ENCODE assay signal across 13 mouse cellular contexts in the genomic region with DNA sequence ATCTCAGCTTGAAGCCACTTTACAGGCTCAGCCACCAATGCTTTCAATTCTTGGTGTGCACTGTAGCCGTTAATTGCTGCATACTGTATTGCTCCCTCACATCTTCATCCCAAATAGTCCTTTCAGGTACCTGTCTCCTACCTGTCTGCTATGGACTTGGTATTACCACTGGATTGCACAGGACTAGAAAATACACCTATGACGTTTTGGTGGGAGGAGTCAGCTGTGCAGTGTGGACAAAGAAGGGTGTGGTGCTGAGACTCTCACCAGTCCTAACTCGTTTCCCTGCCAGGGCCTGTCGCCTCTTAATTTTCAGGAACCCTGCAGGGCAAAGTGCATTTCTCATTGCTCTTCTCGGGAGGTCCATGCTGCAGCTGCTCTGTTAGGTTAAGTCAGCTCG. TPM values are rescaled to one million over a fixed set of nuclear protein-coding genes. Genes with fewer than 3 reads are reported as not detected.
DNase-seq lines count a peak whose midpoint lies in the region; ATAC-seq and TF ChIP-seq lines count a peak whose summit lies in the region.
"Had no signal": no experiment of that assay in that cellular context is flagged by ENCODE, and none has a peak within 500 bp of the region (broad histone marks: within the 10 kb centered on the region; RNA-seq: fewer than 3 reads in every experiment).

No protein-coding gene starts in this region.

- no peak overlapping the region for H3K27ac ChIP-seq in kidney, embryonic 16.5 days (ENCODE audit: low read length)
- peak overlapping the region; percentile 42; the same call in 1 of the 2 replicates for H3K27ac ChIP-seq in stomach, embryonic 16.5 days (ENCODE audit: low read length)
- no peak overlapping the region for H3K27ac ChIP-seq in layer of hippocampus, adult 2 months
- H3K27ac ChIP-seq in heart, embryonic 12.5 days (ENCODE audit: poor library complexity, severe bottlenecking) = no peak overlapping the region
- H3K27ac ChIP-seq: heart, embryonic 15.5 days had no signal

- H3K36me3 ChIP-seq in kidney, embryonic 16.5 days (ENCODE audit: insufficient read depth, low read length) = peaks cover 22% of the 10 kb centered on the region; the same call in 1 of the 2 replicates
- H3K36me3 ChIP-seq in stomach, embryonic 16.5 days (ENCODE audit: control insufficient read depth, insufficient read depth, low read length) = no peaks in the 10 kb centered on the region
- H3K36me3 ChIP-seq in heart, embryonic 12.5 days = peaks cover 22% of the 10 kb centered on the region

- no peaks in the 10 kb centered on the region for H3K27me3 ChIP-seq in kidney, embryonic 16.5 days (ENCODE audit: insufficient read depth, low read length)
- H3K27me3 ChIP-seq in stomach, embryonic 16.5 days (ENCODE audit: control insufficient read depth, insufficient read depth, low read length) = no peaks in the 10 kb centered on the region
- H3K27me3 ChIP-seq in heart, embryonic 12.5 days (replicated peaks) = no peaks in the 10 kb centered on the region
- H3K27me3 ChIP-seq: CH12.LX; heart, embryonic 15.5 days had no signal

- no peak overlapping the region for H3K4me2 ChIP-seq in kidney, embryonic 16.5 days (replicated peaks; ENCODE audit: low read depth, low read length)
- no peak overlapping the region for H3K4me2 ChIP-seq in stomach, embryonic 16.5 days (ENCODE audit: low read depth, low read length)
- no peak overlapping the region for H3K4me2 ChIP-seq in heart, embryonic 12.5 days
- H3K4me2 ChIP-seq: heart, embryonic 15.5 days had no signal

- TF ChIP-seq CTCF in layer of hippocampus, adult 2 months (conservative IDR thresholded peaks at IDR 0.05) = no peak

- H3K9ac ChIP-seq in kidney, embryonic 16.5 days (replicated peaks; ENCODE audit: low read length) = no peak overlapping the region
- no peak overlapping the region for H3K9ac ChIP-seq in stomach, embryonic 16.5 days (ENCODE audit: low read length)
- no peak overlapping the region for H3K9ac ChIP-seq in heart, embryonic 12.5 days
- H3K9ac ChIP-seq: heart, embryonic 15.5 days had no signal

- ATAC-seq in kidney, embryonic 16.5 days (ENCODE audit: low FRiP score, low TSS enrichment) = peak; percentile 51; the same call in 1 of the 2 replicates
- peak; percentile 87 for ATAC-seq in stomach, embryonic 16.5 days (ENCODE audit: insufficient read depth, low FRiP score)
- no peak for ATAC-seq in heart, embryonic 12.5 days (ENCODE audit: insufficient number of reproducible peaks, low FRiP score)

- H3K9me3 ChIP-seq in kidney, embryonic 16.5 days (ENCODE audit: low read length) = no peaks in the 10 kb centered on the region
- no peaks in the 10 kb centered on the region for H3K9me3 ChIP-seq in stomach, embryonic 16.5 days (replicated peaks; ENCODE audit: control insufficient read depth, low read length)
- no peaks in the 10 kb centered on the region for H3K9me3 ChIP-seq in heart, embryonic 12.5 days (replicated peaks)
- H3K9me3 ChIP-seq: heart, embryonic 15.5 days had no signal

- peaks cover 9% of the 10 kb centered on the region; the same call in 1 of the 2 replicates for H3K4me1 ChIP-seq in kidney, embryonic 16.5 days (ENCODE audit: insufficient read depth, low read length)
- H3K4me1 ChIP-seq in stomach, embryonic 16.5 days (ENCODE audit: control insufficient read depth, insufficient read depth, low read length) = peaks cover 3% of the 10 kb centered on the region; the same call in 1 of the 2 replicates
- peaks cover 19% of the 10 kb centered on the region for H3K4me1 ChIP-seq in heart, embryonic 12.5 days (replicated peaks)

- peak; percentile 27 for DNase-seq in lung, postnatal 10 days
- no peak for DNase-seq in lung, postnatal 14 days
- peak; percentile 11 for DNase-seq in forelimb bud, embryonic 11.5 days (ENCODE audit: low read depth, low spot score)
- DNase-seq in layer of hippocampus, adult 2 months (ENCODE audit: low spot score in 2 of 2) = no peak
- DNase-seq in layer of hippocampus, postnatal 25 days (ENCODE audit: extremely low spot score in 1 of 2, low spot score in 1 of 2) = no peak
- DNase-seq: thymus, adult 2 months had no signal

- 75% methylated on average over 6 of the region's 6 CpGs for WGBS in kidney, embryonic 16.5 days
- WGBS in stomach, embryonic 16.5 days = 63% methylated on average over 6 of the region's 6 CpGs
- WGBS in heart, embryonic 12.5 days = 71% methylated on average over 6 of the region's 6 CpGs

- H3K4me3 ChIP-seq in kidney, embryonic 16.5 days (ENCODE audit: low read length) = no peak overlapping the region
- no peak overlapping the region for H3K4me3 ChIP-seq in stomach, embryonic 16.5 days (replicated peaks; ENCODE audit: low read length)
- no peak overlapping the region for H3K4me3 ChIP-seq in layer of hippocampus, adult 2 months
- no peak overlapping the region for H3K4me3 ChIP-seq in heart, embryonic 12.5 days
- H3K4me3 ChIP-seq: heart, embryonic 15.5 days; myocyte had no signal

RNA-seq across cellular contexts. Expression of a gene that starts 25.7 kb away (rescaled TPM):
- polyA plus RNA-seq in kidney, embryonic 16.5 days (2015; fragmentation: Nextera tagmentation; extraction: Ambion mirVana) = 2.6 TPM in 2 replicates
- polyA plus RNA-seq in stomach, embryonic 16.5 days (2015; fragmentation: Nextera tagmentation; extraction: Ambion mirVana) = 0.32 and 0.46 TPM in 2 replicates
- total RNA-seq in layer of hippocampus, adult 2 months (2021) = 1 to 10 TPM; 2.2 to 2.6 TPM
- polyA plus RNA-seq in heart, embryonic 12.5 days (2016; fragmentation: Nextera tagmentation; extraction: Ambion mirVana) = 0.19 and 0.32 TPM in 2 replicates
- total RNA-seq in layer of hippocampus, postnatal 25 days (2021) = 1 to 10 TPM; 2.4 to 2.7 TPM

RNA-seq across cellular contexts. Expression of a gene that starts 27.6 kb away (rescaled TPM):
- 35.7 and 48.6 TPM in 2 replicates for polyA plus RNA-seq in kidney, embryonic 16.5 days (2015; fragmentation: Nextera tagmentation; extraction: Ambion mirVana)
- polyA plus RNA-seq in stomach, embryonic 16.5 days (2015; fragmentation: Nextera tagmentation; extraction: Ambion mirVana) = 2.4 and 3.7 TPM in 2 replicates
- total RNA-seq in layer of hippocampus, adult 2 months (2021) = 10 to 100 TPM; 13.1 to 16.8 TPM
- 1.5 and 1.7 TPM in 2 replicates for polyA plus RNA-seq in heart, embryonic 12.5 days (2016; fragmentation: Nextera tagmentation; extraction: Ambion mirVana)
- 10 to 100 TPM; 12.9 to 13.5 TPM for total RNA-seq in layer of hippocampus, postnatal 25 days (2021)

RNA-seq across cellular contexts. Expression of a gene that starts 28.3 kb away (rescaled TPM):
- polyA plus RNA-seq in kidney, embryonic 16.5 days (2015; fragmentation: Nextera tagmentation; extraction: Ambion mirVana) = 0.09 TPM in 1 of 2 replicates, not detected in the other
- 0.04 TPM in 1 of 2 replicates, not detected in the other for polyA plus RNA-seq in stomach, embryonic 16.5 days (2015; fragmentation: Nextera tagmentation; extraction: Ambion mirVana)
- not detected for total RNA-seq in layer of hippocampus, adult 2 months (2021)
- polyA plus RNA-seq in heart, embryonic 12.5 days (2016; fragmentation: Nextera tagmentation; extraction: Ambion mirVana) = 0.04 and 0.05 TPM in 2 replicates
- under 1 TPM in 1 of 2 experiments, not detected in 1; 0.15 TPM for total RNA-seq in layer of hippocampus, postnatal 25 days (2021)
- total RNA-seq: CH12.LX had no signal
- polyA plus RNA-seq: limb, embryonic 11.5 days had no signal

RNA-seq across cellular contexts. Expression of a gene that starts 32.6 kb away (rescaled TPM):
- polyA plus RNA-seq in kidney, embryonic 16.5 days (2015; fragmentation: Nextera tagmentation; extraction: Ambion mirVana) = 103 and 107 TPM in 2 replicates
- 80.6 and 88.8 TPM in 2 replicates for polyA plus RNA-seq in stomach, embryonic 16.5 days (2015; fragmentation: Nextera tagmentation; extraction: Ambion mirVana)
- total RNA-seq in layer of hippocampus, adult 2 months (2021) = 100 to 1,000 TPM; 104 to 112 TPM
- 54.5 and 56.8 TPM in 2 replicates for polyA plus RNA-seq in heart, embryonic 12.5 days (2016; fragmentation: Nextera tagmentation; extraction: Ambion mirVana)
- 100 to 1,000 TPM; 103 to 114 TPM for total RNA-seq in layer of hippocampus, postnatal 25 days (2021)

RNA-seq across cellular contexts. Expression of a gene that starts 32.7 kb away (rescaled TPM):
- polyA plus RNA-seq in kidney, embryonic 16.5 days (2015; fragmentation: Nextera tagmentation; extraction: Ambion mirVana) = not detected in 2 replicates
- polyA plus RNA-seq in stomach, embryonic 16.5 days (2015; fragmentation: Nextera tagmentation; extraction: Ambion mirVana) = not detected in 2 replicates
- total RNA-seq in layer of hippocampus, adult 2 months (2021) = not detected
- not detected in 2 replicates for polyA plus RNA-seq in heart, embryonic 12.5 days (2016; fragmentation: Nextera tagmentation; extraction: Ambion mirVana)
- total RNA-seq in layer of hippocampus, postnatal 25 days (2021) = not detected
- total RNA-seq: CH12.LX had no signal
- polyA plus RNA-seq: heart, embryonic 15.5 days; limb, embryonic 11.5 days had no signal

Comparison
In these comparisons a context has a peak if more than half of its experiments do, and no peak if none do; other contexts are left out.
1. DNase-seq: peak in lung, postnatal 10 days (single experiment) and forelimb bud, embryonic 11.5 days (single experiment); none in lung, postnatal 14 days (single experiment), layer of hippocampus, adult 2 months (0 of 2) and layer of hippocampus, postnatal 25 days (0 of 2).